Mouse (Mus musculus) hindbrain, embryonic 12.5 days (tissue): ENCODE results near the gene Gm38392. TPM values are rescaled to one million over a fixed set of nuclear protein-coding genes. Genes with fewer than 3 reads are reported as not detected.

Source experiments
- ATAC-seq: fragments of 200-750 bp; cut with Nextera tagmentation; 2 replicates; pipeline ENCODE4 v1.8.0; 2017; ENCODE audit warnings: moderate TSS enrichment; ENCODE audit not compliant: low FRiP score
- H3K27ac ChIP-seq: fragments of 300-500 bp; sonication (generic); 2 replicates; pipeline ENCODE4 v1.5.1; 2016; ENCODE audit warnings: mild to moderate bottlenecking
- H3K27me3 ChIP-seq: fragments of 300-500 bp; sonication (generic); 2 replicates; pipeline ENCODE4 v1.6.1; 2016; ENCODE audit warnings: mild to moderate bottlenecking
- H3K36me3 ChIP-seq: fragments of 300-500 bp; sonication (generic); 2 replicates; pipeline ENCODE4 v1.6.1; 2016; ENCODE audit warnings: mild to moderate bottlenecking
- H3K4me1 ChIP-seq: fragments of 300-500 bp; sonication (generic); 2 replicates; pipeline ENCODE4 v1.6.1; 2016
- H3K4me2 ChIP-seq: fragments of 300-500 bp; sonication (generic); replicated peaks from 2 replicates; pipeline ENCODE4 v1.6.1; 2016; ENCODE audit warnings: mild to moderate bottlenecking
- H3K4me3 ChIP-seq: fragments of 300-500 bp; sonication (generic); 2 replicates; pipeline ENCODE4 v1.5.1; 2016; ENCODE audit warnings: mild to moderate bottlenecking
- H3K9ac ChIP-seq: fragments of 300-500 bp; sonication (generic); 2 replicates; pipeline ENCODE4 v1.6.1; 2016; ENCODE audit warnings: mild to moderate bottlenecking, moderate library complexity
- H3K9me3 ChIP-seq: fragments of 300-500 bp; sonication (generic); replicated peaks from 2 replicates; pipeline ENCODE4 v1.6.1; 2016; ENCODE audit warnings: mild to moderate bottlenecking
- WGBS: fragments of 180-500 bp; shearing (Covaris S2); methylation state at CpG from one replicate; pipeline ENCODE4 v1.1.7; 2016; 5-methylcytosine and 5-hydroxymethylcytosine counted together
- polyA plus RNA-seq: library from polyadenylated mRNA; unstranded; fragments of >200 nt; fragmentation: Nextera tagmentation; extraction: Ambion mirVana; gene quantifications from 2 replicates; pipeline ENCODE4 v1.2.1, GENCODE M21; 2016

The Gm38392 gene
- polyA plus RNA-seq, 1 experiment from 2014 or later: not detected

DNA sequence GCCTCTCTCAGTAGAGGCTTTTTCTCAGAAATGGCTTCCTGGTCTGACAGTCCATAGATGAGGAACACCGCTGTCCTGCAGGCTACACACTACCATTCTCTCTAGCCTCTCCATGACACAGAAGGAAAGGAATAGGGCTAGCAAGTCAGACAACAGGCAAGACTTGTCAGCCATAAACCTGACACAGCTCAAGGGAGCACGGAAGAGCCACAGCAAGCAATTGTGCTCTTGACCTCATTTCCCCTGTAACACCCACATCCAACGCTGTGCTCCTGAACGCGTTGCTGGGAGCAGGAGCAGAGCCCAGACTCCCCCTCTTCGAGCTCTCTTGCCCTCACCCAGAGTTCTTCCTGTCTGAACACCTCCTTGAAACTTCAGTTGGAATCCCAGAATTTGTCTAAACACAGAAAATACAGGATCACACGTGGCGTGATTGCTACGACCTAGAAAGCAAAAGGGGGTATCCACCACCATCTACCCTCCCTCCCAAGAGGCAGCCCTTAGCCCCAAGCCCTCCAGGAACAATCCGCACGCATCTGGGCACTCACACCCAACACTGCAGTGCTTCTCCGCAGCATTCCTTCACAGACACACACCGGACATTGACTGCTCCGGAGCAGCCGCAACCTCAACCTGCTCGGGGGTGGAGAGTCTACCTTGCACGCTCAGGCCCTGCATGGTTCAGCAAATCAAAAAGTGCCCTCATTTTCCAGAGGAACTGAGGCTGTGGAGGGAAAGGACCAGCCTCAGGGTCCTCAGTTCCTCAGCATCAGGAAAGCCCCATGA lies 56.6 kb downstream of the Gm38392 start:
- Histone ChIP-seq H3K4me1 (peaks cover 85% of the 10 kb centered on the region), H3K9ac (0 out of 2 replicates have a peak overlapping the region, but pooled peaks have one; percentile 39), H3K4me3 (no peak overlapping the region), H3K9me3 (no peaks in the 10 kb centered on the region), H3K36me3 (peaks cover 33% of the 10 kb centered on the region), H3K27me3 (0 out of 2 replicates have a peak, but pooled peaks cover 6% of the 10 kb centered on the region), H3K4me2 (0 out of 2 replicates have a peak overlapping the region, but pooled peaks have one; percentile 15), H3K27ac (peak overlapping the region; percentile 97)
- 38% methylated on average over 17 of the region's 17 CpGs for WGBS
- ATAC-seq: peak; percentile 15

DNA sequence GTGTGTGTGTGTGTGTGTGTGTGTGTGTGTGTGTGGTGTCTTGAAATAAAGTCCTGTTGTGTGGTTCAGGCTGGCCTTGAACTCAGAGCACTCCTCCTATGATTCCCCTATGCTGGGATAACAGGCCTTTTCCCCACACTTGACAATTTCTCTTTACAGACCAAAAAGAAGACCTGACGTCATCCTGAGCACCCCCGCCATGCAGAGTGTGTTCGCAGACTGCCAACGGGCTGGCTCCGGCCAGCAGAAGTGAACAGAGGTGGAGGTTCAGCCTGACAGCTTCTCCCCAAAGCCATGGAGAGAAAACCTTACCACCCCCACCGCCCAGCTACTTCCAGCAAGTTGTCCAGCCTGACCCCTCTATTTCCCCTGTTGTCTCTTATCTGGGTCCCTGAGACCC lies 57.5 kb downstream of the Gm38392 start:
- Histone ChIP-seq H3K4me2 (no peak overlapping the region), H3K27ac (peak overlapping the region; percentile 97), H3K36me3 (peaks cover 43% of the 10 kb centered on the region), H3K9me3 (no peaks in the 10 kb centered on the region), H3K4me1 (peaks cover 92% of the 10 kb centered on the region), H3K4me3 (no peak overlapping the region), H3K27me3 (0 out of 2 replicates have a peak, but pooled peaks cover 6% of the 10 kb centered on the region), H3K9ac (no peak overlapping the region)
- ATAC-seq: no peak
- 76% methylated on average over 6 of the region's 6 CpGs for WGBS

- Histone ChIP-seq H3K4me1 (peaks cover 93% of the 10 kb centered on the region), H3K27me3 (0 out of 2 replicates have a peak, but pooled peaks cover 5% of the 10 kb centered on the region), H3K27ac (peak overlapping the region; percentile 97), H3K9ac (0 out of 2 replicates have a peak overlapping the region, but pooled peaks have one; percentile 41), H3K9me3 (no peaks in the 10 kb centered on the region), H3K4me2 (peak overlapping the region; percentile 22; the same call in 1 of the 2 replicates), H3K36me3 (peaks cover 43% of the 10 kb centered on the region), H3K4me3 (no peak overlapping the region)
- no peak for ATAC-seq
- WGBS: 58% methylated on average over 4 of the region's 4 CpGs
Observed at GRCm38 (mm10) chr3:88228906-88229305, 58.1 kb downstream of the Gm38392 start.

- H3K9ac ChIP-seq: peak overlapping the region; percentile 41; the same call in 1 of the 2 replicates
Observed at GRCm38 (mm10) chr3:88227976-88228375, 59.0 kb downstream of the Gm38392 start.

GRCm38 (mm10) chr3:88227260-88227659 lies 59.8 kb downstream of the Gm38392 start:
- Histone ChIP-seq H3K9ac (no peak overlapping the region), H3K4me1 (peaks cover 91% of the 10 kb centered on the region), H3K4me2 (no peak overlapping the region), H3K4me3 (no peak overlapping the region), H3K9me3 (no peaks in the 10 kb centered on the region), H3K27ac (peak overlapping the region; percentile 97), H3K27me3 (no peaks in the 10 kb centered on the region), H3K36me3 (peaks cover 43% of the 10 kb centered on the region)
- no peak for ATAC-seq
- WGBS: 23% methylated on average over 4 of the region's 4 CpGs

More at GRCm38 (mm10) chr3:88227976-88228375, 59.0 kb downstream of the Gm38392 start:
- Histone ChIP-seq H3K4me1 (peaks cover 91% of the 10 kb centered on the region), H3K4me2 (peak overlapping the region; percentile 22; the same call in 1 of the 2 replicates), H3K4me3 (no peak overlapping the region), H3K27ac (peak overlapping the region; percentile 97), H3K9me3 (no peaks in the 10 kb centered on the region), H3K27me3 (0 out of 2 replicates have a peak, but pooled peaks cover 3% of the 10 kb centered on the region), H3K36me3 (peaks cover 43% of the 10 kb centered on the region)
- WGBS: 27% methylated on average over 6 of the region's 6 CpGs
- ATAC-seq: peak; percentile 9; the same call in 1 of the 2 replicates

- ATAC-seq: 0 out of 2 replicates have a peak, but pooled peaks have one; percentile 8
- Histone ChIP-seq H3K27me3 (peaks cover 4% of the 10 kb centered on the region), H3K27ac (peak overlapping the region; percentile 97), H3K4me2 (no peak overlapping the region), H3K4me3 (no peak overlapping the region), H3K4me1 (peaks cover 89% of the 10 kb centered on the region), H3K36me3 (peaks cover 43% of the 10 kb centered on the region), H3K9me3 (no peaks in the 10 kb centered on the region), H3K9ac (peak overlapping the region; percentile 36; the same call in 1 of the 2 replicates)
- 64% methylated on average over 10 of the region's 10 CpGs for WGBS
Observed at GRCm38 (mm10) chr3:88226101-88226845, 60.7 kb downstream of the Gm38392 start.

DNA sequence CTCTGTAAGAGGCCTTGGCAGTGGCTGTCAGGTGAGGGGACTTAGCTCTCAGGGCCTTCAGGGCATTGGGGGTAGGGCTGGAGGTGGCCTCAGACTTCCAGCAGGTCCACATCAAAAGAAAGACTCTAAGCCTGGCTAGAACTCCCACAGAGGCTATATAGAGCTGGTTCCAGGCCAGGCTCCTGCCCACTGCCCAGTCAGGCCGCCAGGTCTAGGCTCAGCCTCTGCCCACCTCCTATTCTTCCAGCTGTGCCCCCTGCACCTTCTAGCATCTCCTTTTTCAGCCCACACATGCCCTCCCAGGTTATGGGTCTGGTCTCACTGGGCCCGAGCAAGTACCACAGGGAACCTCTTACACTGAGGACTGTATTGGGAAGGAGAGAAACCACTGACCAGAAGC lies 62.1 kb downstream of the Gm38392 start:
- 65% methylated on average over 2 of the region's 2 CpGs for WGBS
- H3K4me2 ChIP-seq: no peak overlapping the region

DNA sequence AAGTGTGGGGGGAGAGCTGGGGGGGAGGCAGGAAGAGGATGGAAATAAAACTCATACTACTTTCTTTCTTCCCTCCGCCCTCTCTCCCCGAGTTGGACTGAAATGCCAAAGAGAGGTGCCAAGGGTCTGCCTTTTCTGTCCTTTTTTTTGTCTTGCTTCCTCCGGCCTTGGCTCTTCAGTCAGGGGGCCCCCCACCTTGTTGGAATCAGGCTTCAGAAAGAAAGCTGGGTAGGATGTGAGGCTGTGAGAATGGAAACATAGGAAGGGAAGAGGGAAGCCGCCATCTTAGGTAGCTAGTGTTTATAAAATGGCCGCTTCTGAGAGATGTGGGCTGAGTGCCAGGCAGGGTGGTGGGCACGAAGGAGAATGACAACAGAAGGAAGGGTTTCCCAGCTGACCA lies 64.6 kb downstream of the Gm38392 start:
- Histone ChIP-seq H3K9me3 (no peaks in the 10 kb centered on the region), H3K27ac (peak overlapping the region; percentile 97), H3K27me3 (peaks cover 36% of the 10 kb centered on the region), H3K4me3 (no peak overlapping the region), H3K36me3 (peaks cover 27% of the 10 kb centered on the region), H3K4me2 (peak overlapping the region; percentile 28), H3K9ac (no peak overlapping the region; the same call in 1 of the 2 replicates), H3K4me1 (peaks cover 78% of the 10 kb centered on the region)
- ATAC-seq: 0 out of 2 replicates have a peak, but pooled peaks have one; percentile 0
- 65% methylated on average over 6 of the region's 6 CpGs for WGBS

More for the DNA sequence above, 62.1 kb downstream of the Gm38392 start:
- H3K9me3 ChIP-seq: no peaks in the 10 kb centered on the region
- H3K4me1 ChIP-seq: peaks cover 88% of the 10 kb centered on the region
- H3K27me3 ChIP-seq: peaks cover 13% of the 10 kb centered on the region
- H3K36me3 ChIP-seq: peaks cover 42% of the 10 kb centered on the region
- H3K4me3 ChIP-seq: no peak overlapping the region
- H3K9ac ChIP-seq: peak overlapping the region; percentile 40; the same call in 1 of the 2 replicates
- no peak for ATAC-seq
- H3K27ac ChIP-seq: peak overlapping the region; percentile 97

DNA sequence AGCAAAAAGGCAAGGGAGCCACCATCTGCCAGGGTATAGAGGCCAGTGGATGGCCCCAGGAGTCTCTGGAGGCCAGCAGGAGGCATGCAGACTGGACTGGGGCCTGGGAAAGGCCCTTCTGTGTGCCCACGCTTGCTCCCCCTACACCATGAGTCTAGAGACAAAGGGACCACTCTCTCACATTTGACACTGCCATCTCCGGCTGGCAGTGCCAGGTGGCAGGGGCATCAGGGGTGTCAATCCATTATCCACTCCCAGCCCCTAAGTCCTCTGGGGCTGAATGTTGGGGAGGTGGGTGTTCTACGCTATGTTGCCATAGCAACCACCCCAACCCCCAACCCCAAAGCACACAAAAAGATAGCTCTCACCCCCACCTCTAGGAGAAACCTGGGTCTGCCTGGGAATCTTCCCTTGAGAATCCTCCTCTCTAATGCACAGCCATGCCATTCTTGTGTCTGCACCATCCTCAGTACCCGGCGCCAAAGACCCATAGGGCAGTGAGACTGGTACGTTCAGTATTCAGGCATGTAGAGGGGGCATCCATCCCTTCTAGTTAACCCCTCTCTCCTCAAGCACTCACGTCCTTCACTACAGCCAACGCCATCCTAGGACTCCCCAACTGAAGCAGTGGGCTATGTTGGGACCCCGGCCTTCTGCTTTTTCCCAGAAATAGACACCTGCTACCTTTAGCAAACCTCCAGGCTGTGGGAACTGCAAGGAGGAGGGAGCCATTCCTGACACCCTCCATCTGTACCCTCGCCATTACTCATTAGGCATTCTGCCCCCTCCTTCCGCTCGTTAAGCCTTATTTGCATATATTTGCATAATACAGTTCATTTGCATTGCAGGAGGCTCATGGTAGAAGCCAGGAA lies 65.3 kb downstream of the Gm38392 start:
- Histone ChIP-seq H3K9ac (peak overlapping the region; percentile 93), H3K36me3 (peaks cover 26% of the 10 kb centered on the region)

DNA sequence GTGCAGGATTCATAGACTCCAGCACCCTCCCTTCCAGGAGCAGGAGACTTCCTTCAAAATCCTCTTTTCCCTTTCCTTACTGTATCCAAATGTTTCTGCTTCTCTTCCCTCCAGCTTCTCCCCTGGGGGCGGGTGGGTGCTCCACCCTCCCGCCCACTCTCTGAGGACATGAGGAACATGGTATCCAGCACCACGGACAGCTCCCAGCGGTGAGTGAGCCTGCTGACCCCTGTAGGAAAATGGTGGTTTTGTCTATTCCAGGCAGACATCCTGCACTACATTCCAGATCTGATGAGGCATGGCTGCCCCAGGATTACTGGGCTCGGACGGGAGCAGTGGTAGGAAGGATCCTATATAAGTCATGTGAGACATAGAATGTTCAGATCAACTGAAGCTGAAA lies 66.2 kb downstream of the Gm38392 start:
- H3K36me3 ChIP-seq: peaks cover 20% of the 10 kb centered on the region
- H3K4me2 ChIP-seq: peak overlapping the region; percentile 64

More for the DNA sequence above, 65.3 kb downstream of the Gm38392 start:
- peak; percentile 74 for ATAC-seq
- Histone ChIP-seq H3K27ac (peak overlapping the region; percentile 97), H3K27me3 (peaks cover 43% of the 10 kb centered on the region), H3K4me2 (peak overlapping the region; percentile 64), H3K4me3 (no peak overlapping the region), H3K4me1 (peaks cover 73% of the 10 kb centered on the region), H3K9me3 (no peaks in the 10 kb centered on the region)
- 30% methylated on average over 12 of the region's 12 CpGs for WGBS

GRCm38 (mm10) chr3:88219940-88220339 lies 67.1 kb downstream of the Gm38392 start:
- peaks cover 60% of the 10 kb centered on the region for H3K27me3 ChIP-seq
- H3K4me3 ChIP-seq: peak overlapping the region; percentile 20; the same call in 1 of the 2 replicates
- no peak for ATAC-seq
- H3K36me3 ChIP-seq: peaks cover 16% of the 10 kb centered on the region
- H3K9me3 ChIP-seq: no peaks in the 10 kb centered on the region
- WGBS: 18% methylated on average over 9 of the region's 9 CpGs
- H3K9ac ChIP-seq: peak overlapping the region; percentile 93
- peak overlapping the region; percentile 97 for H3K27ac ChIP-seq
- peaks cover 60% of the 10 kb centered on the region for H3K4me1 ChIP-seq
- H3K4me2 ChIP-seq: peak overlapping the region; percentile 64

More for the DNA sequence above, 66.2 kb downstream of the Gm38392 start:
- Histone ChIP-seq H3K9ac (peak overlapping the region; percentile 93), H3K27ac (peak overlapping the region; percentile 97), H3K4me1 (peaks cover 65% of the 10 kb centered on the region), H3K27me3 (peaks cover 51% of the 10 kb centered on the region), H3K4me3 (peak overlapping the region; percentile 10; the same call in 1 of the 2 replicates), H3K9me3 (no peaks in the 10 kb centered on the region)
- no peak for ATAC-seq
- WGBS: 3% methylated on average over 6 of the region's 6 CpGs
